Mouse (Mus musculus): Measurements from ENCODE around the gene Itga6. TPM values are rescaled to one million over a fixed set of nuclear protein-coding genes. Genes with fewer than 3 reads are reported as not detected.

Gene Itga6
- polyA plus RNA-seq (2015; fragmentation: Nextera tagmentation; extraction: Ambion mirVana), result 6.7 and 9.0 TPM in 2 replicates

DNA sequence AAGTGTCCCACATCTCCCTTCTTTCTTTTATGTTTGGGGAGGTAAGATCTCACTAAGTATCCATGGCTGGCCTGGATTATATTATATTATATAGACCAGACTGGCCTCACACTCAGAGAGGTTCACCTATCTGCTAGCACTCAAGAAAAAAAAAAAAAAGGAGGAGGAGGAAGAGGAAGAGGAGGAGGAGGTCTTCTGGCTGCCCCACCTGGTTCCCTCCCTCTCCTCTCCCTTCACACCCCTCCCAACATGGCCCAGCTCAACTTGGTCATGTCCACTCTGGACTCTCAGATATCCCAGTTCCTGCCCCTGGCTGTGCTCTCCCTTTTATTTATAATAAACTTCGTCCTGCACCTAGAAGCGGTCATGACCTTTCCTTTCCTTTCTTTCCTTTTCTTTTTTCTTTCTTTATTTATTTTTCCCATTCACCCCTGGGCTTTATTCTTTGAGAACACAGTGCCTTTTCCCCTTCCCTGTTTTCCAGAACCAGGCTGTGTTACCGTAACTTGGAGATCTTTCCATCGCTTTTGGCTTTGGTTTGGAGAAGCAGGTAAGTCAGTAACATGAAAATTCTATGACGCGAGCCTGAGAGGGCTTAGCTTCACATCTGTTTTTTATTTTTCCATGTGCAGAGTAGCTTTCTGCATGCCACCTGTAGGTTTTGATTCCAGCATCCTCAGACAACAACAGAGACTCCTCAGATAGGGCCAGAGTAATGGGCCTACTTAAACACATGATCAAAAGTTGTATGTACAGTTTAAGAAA lies at the start of gene Itga6:
TSS of gene Itga6 (plus strand) at position 7 of the 765 bp plus-strand sequence.
- Histone ChIP-seq H3K9ac (no peak within 1 kb of the TSS), H3K9me3 (replicated peaks) (no peaks in the 10 kb centered on the region), H3K27me3 (no peaks in the 10 kb centered on the region), H3K4me3 (replicated peaks) (no peak within 1 kb of the TSS), H3K4me1 (replicated peaks) (peaks cover 15% of the 10 kb centered on the region), H3K4me2 (no peak within 1 kb of the TSS), H3K27ac (peak within 1 kb of the TSS; percentile 25; the same call in 1 of the 2 replicates), H3K36me3 (no peaks in the 10 kb centered on the region)
- ATAC-seq (ENCODE audit: low read depth) (no peak), DNase-seq (no peak)
- WGBS (ENCODE audit: insufficient replicate concordance), result 71% methylated on average over 6 of the region's 6 CpGs

DNA sequence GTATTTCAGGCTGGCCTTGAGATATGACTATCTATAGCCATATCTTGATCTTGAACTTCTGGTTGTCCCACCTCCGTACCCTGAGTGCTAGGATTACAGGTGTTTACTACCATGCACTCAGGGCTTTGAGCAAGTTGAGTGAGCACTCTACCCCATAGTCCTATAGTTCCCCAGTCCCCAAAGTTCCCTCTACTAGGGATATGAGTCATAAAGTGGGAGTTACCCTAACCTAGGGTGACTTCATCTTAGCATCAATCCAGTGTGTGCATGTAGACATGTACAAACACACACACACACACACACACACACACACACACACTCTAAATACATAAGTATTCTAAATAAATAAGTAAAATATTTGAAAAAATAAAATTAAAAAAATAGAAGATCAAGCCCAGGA lies 48.6 kb upstream of the Itga6 start:
- H3K27me3 ChIP-seq, result no peaks in the 10 kb centered on the region
- ATAC-seq (ENCODE audit: low read depth) (no peak), DNase-seq (no peak)
- WGBS (ENCODE audit: insufficient replicate concordance), result 64% methylated on average over 1 of the region's 1 CpGs
- no peaks in the 10 kb centered on the region for H3K36me3 ChIP-seq
- H3K9me3 ChIP-seq (replicated peaks), result no peaks in the 10 kb centered on the region
- no peak overlapping the region for H3K27ac ChIP-seq
- no peak overlapping the region for H3K9ac ChIP-seq
- no peak overlapping the region for H3K4me2 ChIP-seq
- H3K4me3 ChIP-seq (replicated peaks), result no peak overlapping the region
- no peaks in the 10 kb centered on the region for H3K4me1 ChIP-seq (replicated peaks)

DNA sequence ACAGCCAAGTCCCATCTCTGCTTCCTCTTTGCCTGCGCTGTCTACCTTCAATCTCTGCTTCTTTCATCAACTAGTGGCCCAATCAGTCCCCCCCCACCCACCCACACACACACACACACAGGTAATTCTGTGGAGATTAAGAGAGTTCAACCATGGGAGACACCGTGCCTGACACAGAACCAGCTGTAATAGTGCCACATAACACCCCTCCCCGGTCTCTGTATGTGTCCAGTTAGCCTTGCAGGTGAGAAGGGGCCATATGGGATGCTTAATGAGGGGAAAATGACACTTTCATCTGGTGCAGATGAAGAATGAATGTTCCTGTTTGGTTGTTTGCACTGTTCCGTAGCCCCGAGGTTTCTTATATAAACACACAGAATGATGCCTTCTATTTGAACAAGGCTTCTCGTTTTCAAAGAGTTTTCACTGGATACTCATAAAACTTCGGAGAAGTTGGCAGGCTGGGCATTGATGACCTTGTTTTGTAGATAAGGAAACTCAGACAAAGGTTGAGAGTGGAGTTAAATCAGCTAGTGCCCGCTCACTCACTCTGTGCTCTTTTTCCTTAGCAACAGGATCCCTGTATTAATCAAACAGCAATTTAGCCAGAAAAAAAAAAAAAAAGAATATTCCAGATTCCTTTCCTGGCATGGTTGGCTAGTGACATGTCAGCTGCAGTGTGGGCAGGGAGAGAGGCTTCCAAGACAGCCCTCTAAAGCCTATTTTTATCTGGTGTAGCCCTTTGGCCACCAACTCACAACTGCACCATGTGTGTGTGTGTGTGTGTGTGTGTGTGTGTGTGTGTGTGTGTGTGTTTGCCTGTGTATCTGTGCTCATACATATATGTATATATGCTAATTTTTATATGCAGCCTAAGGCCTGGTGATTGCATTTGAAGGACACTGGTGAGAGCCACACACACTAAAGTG lies 47.7 kb upstream of the Itga6 start:
- Histone ChIP-seq H3K36me3 (no peaks in the 10 kb centered on the region), H3K4me2 (no peak overlapping the region), H3K9me3 (replicated peaks) (no peaks in the 10 kb centered on the region), H3K4me3 (replicated peaks) (no peak overlapping the region), H3K9ac (no peak overlapping the region), H3K27ac (no peak overlapping the region), H3K4me1 (replicated peaks) (no peaks in the 10 kb centered on the region), H3K27me3 (no peaks in the 10 kb centered on the region)
- DNase-seq (no peak), ATAC-seq (ENCODE audit: low read depth) (no peak)
- WGBS (ENCODE audit: insufficient replicate concordance), result 57% methylated on average over 8 of the region's 8 CpGs

DNA sequence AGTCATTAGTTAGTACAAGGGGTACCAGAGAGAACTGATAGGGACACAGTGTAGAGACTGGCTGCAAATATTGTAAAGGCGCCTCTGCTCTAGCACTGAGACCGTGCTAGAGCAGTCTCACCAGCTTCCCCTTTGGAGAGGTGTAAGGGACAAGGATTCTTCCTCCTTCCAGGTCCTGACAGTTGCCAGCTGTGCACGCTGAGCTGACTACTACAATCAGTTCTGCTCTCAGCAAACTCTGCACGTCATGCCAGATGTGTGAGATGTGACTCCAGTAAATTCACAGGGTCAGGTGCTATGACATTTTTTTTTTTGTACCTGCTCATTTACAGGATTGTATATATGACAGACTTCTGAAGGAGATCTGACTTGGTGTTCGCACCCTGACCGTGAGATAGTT lies 47.0 kb upstream of the Itga6 start:
- Histone ChIP-seq H3K27ac (no peak overlapping the region), H3K36me3 (no peaks in the 10 kb centered on the region), H3K27me3 (no peaks in the 10 kb centered on the region), H3K4me1 (replicated peaks) (no peaks in the 10 kb centered on the region), H3K4me2 (no peak overlapping the region), H3K4me3 (replicated peaks) (no peak overlapping the region), H3K9me3 (replicated peaks) (no peaks in the 10 kb centered on the region), H3K9ac (no peak overlapping the region)
- 54% methylated on average over 6 of the region's 6 CpGs for WGBS (ENCODE audit: insufficient replicate concordance)
- no peak for DNase-seq
- no peak for ATAC-seq (ENCODE audit: low read depth)

DNA sequence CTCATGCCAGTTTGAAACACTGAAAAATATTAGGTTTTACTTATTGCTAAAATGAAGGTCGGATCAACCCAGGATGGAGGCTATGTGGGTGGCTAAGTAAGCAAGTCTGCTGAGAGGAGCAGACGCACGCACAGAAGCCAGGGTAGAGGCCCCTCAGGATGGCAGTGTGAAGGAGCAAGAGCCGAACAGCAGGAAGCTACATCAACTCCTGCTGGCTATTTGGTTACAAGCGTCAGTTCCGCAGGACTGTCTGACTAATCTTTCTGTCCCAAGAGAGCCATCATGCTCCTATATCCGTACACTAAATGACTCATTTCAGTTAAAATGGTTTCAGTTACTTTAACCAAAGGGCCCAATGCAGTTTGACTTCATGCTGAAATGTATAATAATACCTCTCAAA lies 46.5 kb upstream of the Itga6 start:
- Histone ChIP-seq H3K27me3 (no peaks in the 10 kb centered on the region), H3K27ac (no peak overlapping the region), H3K9me3 (replicated peaks) (no peaks in the 10 kb centered on the region), H3K9ac (no peak overlapping the region), H3K4me3 (replicated peaks) (no peak overlapping the region), H3K36me3 (no peaks in the 10 kb centered on the region), H3K4me1 (replicated peaks) (no peaks in the 10 kb centered on the region), H3K4me2 (no peak overlapping the region)
- DNase-seq (no peak), ATAC-seq (ENCODE audit: low read depth) (no peak)
- 60% methylated on average over 7 of the region's 7 CpGs for WGBS (ENCODE audit: insufficient replicate concordance)

DNA sequence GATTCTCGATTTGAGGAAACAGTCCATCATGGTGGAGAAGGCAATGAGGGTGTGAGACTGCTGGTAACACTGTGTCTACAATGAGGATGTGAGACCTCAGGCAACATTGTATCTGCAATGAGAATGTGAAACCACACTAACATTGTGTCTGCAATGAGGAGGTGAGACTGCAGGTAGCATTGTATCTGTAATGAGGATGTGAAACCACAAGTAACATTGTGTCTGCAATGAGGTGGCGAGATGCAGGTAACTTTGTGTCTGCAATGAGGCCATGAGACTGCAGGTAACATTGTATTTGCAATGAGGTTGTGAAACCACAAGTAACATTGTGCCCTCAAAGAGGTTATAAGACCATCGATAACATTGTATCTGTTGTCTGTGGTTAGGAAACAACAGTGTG lies 44.1 kb upstream of the Itga6 start:
- DNase-seq, result no peak
- no peaks in the 10 kb centered on the region for H3K36me3 ChIP-seq
- no peak overlapping the region for H3K4me2 ChIP-seq
- H3K27ac ChIP-seq, result no peak overlapping the region
- 74% methylated on average over 3 of the region's 3 CpGs for WGBS (ENCODE audit: insufficient replicate concordance)
- no peak overlapping the region for H3K4me3 ChIP-seq (replicated peaks)
- no peaks in the 10 kb centered on the region for H3K9me3 ChIP-seq (replicated peaks)
- no peak for ATAC-seq (ENCODE audit: low read depth)
- H3K9ac ChIP-seq, result no peak overlapping the region
- no peaks in the 10 kb centered on the region for H3K27me3 ChIP-seq
- no peaks in the 10 kb centered on the region for H3K4me1 ChIP-seq (replicated peaks)

DNA sequence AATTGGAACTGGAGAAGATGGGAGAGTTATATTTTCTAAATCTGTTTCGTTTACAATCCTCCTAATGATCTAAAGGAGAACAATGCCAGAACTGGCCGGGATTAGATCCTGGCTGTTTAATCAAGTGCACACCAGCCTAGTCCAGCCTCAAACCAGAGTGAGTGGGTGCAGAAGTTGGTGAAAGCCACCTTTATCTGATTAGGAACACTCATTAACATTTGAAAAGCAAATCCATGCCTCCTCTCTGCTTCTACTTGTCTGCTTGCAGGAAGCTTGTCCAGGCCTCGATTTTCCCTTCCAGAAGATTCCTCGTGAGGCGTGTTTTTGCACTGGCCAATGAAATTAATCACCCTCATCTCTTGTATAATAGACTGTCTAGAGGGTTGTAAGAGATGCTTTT lies 41.1 kb upstream of the Itga6 start:
- H3K27me3 ChIP-seq, result no peaks in the 10 kb centered on the region
- no peak overlapping the region for H3K4me3 ChIP-seq (replicated peaks)
- DNase-seq (no peak), ATAC-seq (ENCODE audit: low read depth) (no peak)
- H3K9me3 ChIP-seq (replicated peaks), result no peaks in the 10 kb centered on the region
- no peak overlapping the region for H3K9ac ChIP-seq
- no peak overlapping the region for H3K4me2 ChIP-seq
- 68% methylated on average over 5 of the region's 5 CpGs for WGBS (ENCODE audit: insufficient replicate concordance)
- H3K4me1 ChIP-seq (replicated peaks), result no peaks in the 10 kb centered on the region
- H3K36me3 ChIP-seq, result no peaks in the 10 kb centered on the region
- H3K27ac ChIP-seq, result no peak overlapping the region

DNA sequence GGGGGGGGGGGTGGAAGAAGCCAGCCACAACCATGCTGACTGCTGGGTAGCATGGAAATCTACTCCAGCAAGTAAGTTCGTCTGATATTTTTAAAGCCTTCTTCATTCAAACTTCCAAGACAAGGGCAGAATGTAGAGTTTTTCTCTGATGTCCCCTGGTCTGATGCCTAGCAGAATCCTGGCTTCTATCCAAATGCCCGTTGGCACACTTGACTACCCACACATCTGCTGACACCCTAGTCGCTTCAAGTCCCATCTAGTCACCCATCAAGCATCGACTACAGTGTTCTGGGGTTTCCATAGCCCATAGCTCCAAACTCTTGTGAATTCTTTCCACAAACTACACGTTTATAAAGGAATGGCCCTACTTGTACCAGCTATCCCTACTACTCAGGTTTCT lies 36.5 kb upstream of the Itga6 start:
- ATAC-seq (ENCODE audit: low read depth) (no peak), DNase-seq (no peak)
- Histone ChIP-seq H3K4me3 (replicated peaks) (no peak overlapping the region), H3K9ac (no peak overlapping the region), H3K9me3 (replicated peaks) (no peaks in the 10 kb centered on the region), H3K27me3 (no peaks in the 10 kb centered on the region), H3K4me1 (replicated peaks) (no peaks in the 10 kb centered on the region), H3K4me2 (no peak overlapping the region), H3K36me3 (no peaks in the 10 kb centered on the region), H3K27ac (no peak overlapping the region)
- WGBS (ENCODE audit: insufficient replicate concordance), result 72% methylated on average over 5 of the region's 5 CpGs

DNA sequence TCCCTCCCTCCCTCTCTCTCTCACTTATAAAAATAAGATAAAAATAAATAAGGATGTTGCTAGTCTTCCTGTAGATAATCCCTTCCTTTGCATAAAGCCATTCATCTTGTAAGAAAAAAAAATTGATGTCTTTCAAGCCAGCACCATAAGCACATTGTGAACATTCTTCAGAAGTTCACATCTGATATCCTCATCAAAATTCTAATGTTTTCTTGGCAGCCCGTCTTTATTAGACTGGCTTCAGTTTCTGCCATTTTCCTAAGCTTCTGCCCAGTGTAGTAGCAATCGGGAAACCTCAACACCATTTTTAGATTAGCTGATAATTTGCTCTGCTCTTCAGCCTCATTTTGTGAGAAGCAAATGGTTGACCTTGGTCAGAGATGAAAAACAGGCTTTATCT lies 33.8 kb upstream of the Itga6 start:
- H3K9ac ChIP-seq, result no peak overlapping the region
- H3K36me3 ChIP-seq, result no peaks in the 10 kb centered on the region
- WGBS (ENCODE audit: insufficient replicate concordance), result 40% methylated on average over 2 of the region's 2 CpGs
- no peaks in the 10 kb centered on the region for H3K9me3 ChIP-seq (replicated peaks)
- no peaks in the 10 kb centered on the region for H3K4me1 ChIP-seq (replicated peaks)
- no peak overlapping the region for H3K27ac ChIP-seq
- H3K4me2 ChIP-seq, result no peak overlapping the region
- H3K4me3 ChIP-seq (replicated peaks), result no peak overlapping the region
- no peaks in the 10 kb centered on the region for H3K27me3 ChIP-seq
- ATAC-seq (ENCODE audit: low read depth) (no peak), DNase-seq (no peak)

DNA sequence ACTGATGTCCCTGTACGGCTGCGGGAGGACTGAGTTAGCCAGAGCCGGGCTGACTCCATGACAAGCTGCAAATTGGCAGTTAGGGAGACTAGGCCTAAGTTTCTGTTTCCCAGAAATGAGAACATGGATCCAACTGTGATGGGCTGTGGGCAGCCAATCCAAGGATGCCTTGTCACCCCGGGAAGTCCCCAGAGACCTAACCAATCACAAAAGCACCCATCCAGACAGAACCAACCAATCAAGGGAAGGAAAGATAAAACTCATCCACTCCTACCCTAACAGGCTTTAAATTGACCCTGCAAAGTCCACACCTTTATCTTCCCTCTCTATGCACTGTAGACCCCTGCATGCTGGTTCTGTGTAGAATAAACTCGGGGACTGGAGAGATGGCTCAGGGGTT lies 31.0 kb upstream of the Itga6 start:
- Histone ChIP-seq H3K27ac (no peak overlapping the region), H3K4me2 (no peak overlapping the region), H3K4me3 (replicated peaks) (no peak overlapping the region), H3K4me1 (replicated peaks) (0 out of 2 replicates have a peak, but pooled peaks cover 6% of the 10 kb centered on the region), H3K9ac (no peak overlapping the region), H3K27me3 (no peaks in the 10 kb centered on the region), H3K9me3 (replicated peaks) (no peaks in the 10 kb centered on the region), H3K36me3 (no peaks in the 10 kb centered on the region)
- ATAC-seq (ENCODE audit: low read depth), result no peak
- no peak for DNase-seq
- WGBS (ENCODE audit: insufficient replicate concordance), result 81% methylated on average over 5 of the region's 5 CpGs

DNA sequence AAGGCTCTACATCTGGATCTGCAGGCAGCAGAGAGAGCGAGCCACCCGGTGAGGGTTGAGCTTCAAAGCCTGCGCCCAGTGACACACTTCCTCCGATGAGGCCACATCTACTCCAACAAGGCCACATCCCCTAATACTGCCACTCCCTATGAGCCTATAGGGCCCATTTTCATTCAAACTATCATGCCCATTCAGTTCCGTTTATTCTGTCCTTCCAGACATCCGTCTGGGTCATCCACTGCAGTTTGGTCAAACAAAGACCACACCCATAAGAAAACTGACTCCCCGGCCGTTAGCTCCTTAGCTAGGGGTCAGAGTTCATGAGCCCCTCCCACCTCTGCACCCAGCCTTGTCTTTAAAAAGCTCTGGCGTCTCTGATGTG lies 26.4 kb upstream of the Itga6 start:
- DNase-seq (no peak), ATAC-seq (ENCODE audit: low read depth) (no peak)
- Histone ChIP-seq H3K9ac (no peak overlapping the region), H3K4me1 (replicated peaks) (peaks cover 13% of the 10 kb centered on the region; the same call in 1 of the 2 replicates), H3K36me3 (no peaks in the 10 kb centered on the region), H3K9me3 (replicated peaks) (no peaks in the 10 kb centered on the region), H3K4me3 (replicated peaks) (no peak overlapping the region), H3K27me3 (no peaks in the 10 kb centered on the region), H3K4me2 (no peak overlapping the region), H3K27ac (no peak overlapping the region)
- WGBS (ENCODE audit: insufficient replicate concordance), result 38% methylated on average over 9 of the region's 9 CpGs

Measured in liver, embryonic 13.5 days (tissue).